Mouse (Mus musculus) liver, embryonic 12.5 days (tissue): ENCODE data around the gene Tomt. TPM values are rescaled to one million over a fixed set of nuclear protein-coding genes. Genes with fewer than 3 reads are reported as not detected.
A peak's percentile ranks its signal among the peaks of the same experiment; 100 is the strongest.
"Not testable (repeated sequence)": the region's sequence is repeated elsewhere in the genome, so short reads cannot be mapped to it uniquely, and the experiment has no call there.

ENCODE experiments used
- ATAC-seq: fragments of 200-750 bp; cut with Nextera tagmentation; 2 replicates; pipeline ENCODE4 v1.8.0; 2017; ENCODE audit warnings: moderate number of reproducible peaks, mild to moderate bottlenecking, moderate library complexity
- H3K27ac ChIP-seq: fragments of 300-500 bp; sonication (generic); 2 replicates; pipeline ENCODE4 v1.5.1; 2016; ENCODE audit warnings: mild to moderate bottlenecking
- H3K27me3 ChIP-seq: fragments of 300-500 bp; sonication (generic); replicated peaks from 2 replicates; pipeline ENCODE4 v1.6.1; 2016; ENCODE audit warnings: mild to moderate bottlenecking, moderate library complexity
- H3K36me3 ChIP-seq: fragments of 300-500 bp; sonication (generic); 2 replicates; pipeline ENCODE4 v1.6.1; 2016; ENCODE audit warnings: mild to moderate bottlenecking, moderate library complexity
- H3K4me1 ChIP-seq: fragments of 300-500 bp; sonication (generic); 2 replicates; pipeline ENCODE4 v1.6.1; 2016
- H3K4me2 ChIP-seq: fragments of 300-500 bp; sonication (generic); 2 replicates; pipeline ENCODE4 v1.6.1; 2016; ENCODE audit warnings: mild to moderate bottlenecking, moderate library complexity
- H3K4me3 ChIP-seq: fragments of 300-500 bp; sonication (generic); 2 replicates; pipeline ENCODE4 v1.5.1; 2016; ENCODE audit warnings: mild to moderate bottlenecking, moderate library complexity
- H3K9ac ChIP-seq: fragments of 300-500 bp; sonication (generic); 2 replicates; pipeline ENCODE4 v1.6.1; 2016; ENCODE audit warnings: mild to moderate bottlenecking, moderate library complexity
- H3K9me3 ChIP-seq: fragments of 300-500 bp; sonication (generic); replicated peaks from 2 replicates; pipeline ENCODE4 v1.6.1; 2016; ENCODE audit warnings: mild to moderate bottlenecking, moderate library complexity
- WGBS: fragments of 180-500 bp; shearing (Covaris S2); methylation state at CpG from one replicate; pipeline ENCODE4 v1.1.7; 2016; ENCODE audit not compliant: insufficient replicate concordance; 5-methylcytosine and 5-hydroxymethylcytosine counted together
- polyA plus RNA-seq: library from polyadenylated mRNA; unstranded; fragments of >200 nt; fragmentation: Nextera tagmentation; extraction: Ambion mirVana; gene quantifications from 2 replicates; pipeline ENCODE4 v1.2.1, GENCODE M21; 2016

Gene Tomt
- polyA plus RNA-seq, 1 experiment from 2014 or later, result 0.30 TPM

DNA sequence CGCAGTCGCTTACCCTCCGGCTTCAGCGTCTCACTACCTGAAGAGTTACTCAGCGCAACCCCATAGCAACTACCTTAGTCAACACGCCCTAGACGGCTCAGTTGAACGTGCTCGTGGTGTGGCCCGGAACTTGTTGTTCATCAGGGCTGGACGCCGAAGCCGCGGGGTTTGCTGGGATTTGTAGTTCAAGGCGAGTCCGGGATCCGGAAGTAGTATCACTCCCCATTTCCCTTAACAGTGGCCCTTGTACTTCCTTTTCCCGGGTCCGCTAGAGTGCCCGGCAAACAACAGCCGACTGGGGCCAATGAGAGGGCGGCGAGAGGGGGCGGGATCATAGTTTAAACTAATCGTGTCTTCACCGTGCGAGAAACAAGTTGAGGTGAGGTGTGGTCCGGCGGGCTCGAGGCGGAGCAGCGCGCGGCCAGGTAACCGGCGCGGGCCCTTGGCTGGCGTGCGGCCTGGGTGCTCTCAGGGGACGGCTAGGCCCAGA, 27.6 kb upstream of the Tomt start, which contains the start of the genes Lrrc51 and Numa1:
Gene Lrrc51, minus strand, starts transcription at position 145 of the 490 bp plus-strand sequence.
Gene Numa1, plus strand, starts transcription at position 361 of the 490 bp plus-strand sequence.
- ATAC-seq, result peak; percentile 98
- Histone ChIP-seq H3K36me3 (peaks cover 22% of the 10 kb centered on the region), H3K9me3 (no peaks in the 10 kb centered on the region), H3K4me3 (peak within 1 kb of the TSS; percentile 82), H3K4me2 (peak within 1 kb of the TSS; percentile 83), H3K27ac (peak within 1 kb of the TSS; percentile 93), H3K9ac (peak within 1 kb of the TSS; percentile 90), H3K27me3 (no peaks in the 10 kb centered on the region), H3K4me1 (peaks cover 50% of the 10 kb centered on the region)
- WGBS, result under 1% methylated on average over 40 of the region's 40 CpGs

- peaks cover 50% of the 10 kb centered on the region for H3K4me1 ChIP-seq
- peak; percentile 40 for ATAC-seq
Measured at GRCm38 (mm10) chr7:101933300-101933699, 27.1 kb upstream of the Tomt start.

GRCm38 (mm10) chr7:101932551-101932950, 26.4 kb upstream of the Tomt start:
- ATAC-seq, result no peak
- peak overlapping the region; percentile 83 for H3K4me2 ChIP-seq
- 77% methylated on average over 1 of the region's 1 CpGs for WGBS
- H3K9me3 ChIP-seq, result no peaks in the 10 kb centered on the region
- peak overlapping the region; percentile 82 for H3K4me3 ChIP-seq
- H3K36me3 ChIP-seq, result peaks cover 14% of the 10 kb centered on the region
- no peak overlapping the region; the same call in 1 of the 2 replicates for H3K27ac ChIP-seq
- H3K4me1 ChIP-seq, result peaks cover 46% of the 10 kb centered on the region
- H3K9ac ChIP-seq, result peak overlapping the region; percentile 76
- no peaks in the 10 kb centered on the region for H3K27me3 ChIP-seq

More at GRCm38 (mm10) chr7:101933300-101933699, 27.1 kb upstream of the Tomt start:
- Histone ChIP-seq H3K4me3 (peak overlapping the region; percentile 82), H3K27me3 (no peaks in the 10 kb centered on the region), H3K36me3 (peaks cover 17% of the 10 kb centered on the region), H3K27ac (peak overlapping the region; percentile 93), H3K4me2 (peak overlapping the region; percentile 83), H3K9ac (peak overlapping the region; percentile 76), H3K9me3 (no peaks in the 10 kb centered on the region)
- WGBS, result 4% methylated on average over 15 of the region's 15 CpGs

- H3K9me3 ChIP-seq, result no peaks in the 10 kb centered on the region
- no peaks in the 10 kb centered on the region for H3K27me3 ChIP-seq
- H3K27ac ChIP-seq, result no peak overlapping the region
- no peak overlapping the region for H3K9ac ChIP-seq
- H3K36me3 ChIP-seq, result no peaks in the 10 kb centered on the region
- H3K4me2 ChIP-seq, result no peak overlapping the region
- 86% methylated on average over 3 of the region's 3 CpGs for WGBS
- no peak for ATAC-seq
- H3K4me1 ChIP-seq, result peaks cover 16% of the 10 kb centered on the region
- H3K4me3 ChIP-seq, result no peak overlapping the region
Measured at GRCm38 (mm10) chr7:101928093-101928492, 21.9 kb upstream of the Tomt start.

DNA sequence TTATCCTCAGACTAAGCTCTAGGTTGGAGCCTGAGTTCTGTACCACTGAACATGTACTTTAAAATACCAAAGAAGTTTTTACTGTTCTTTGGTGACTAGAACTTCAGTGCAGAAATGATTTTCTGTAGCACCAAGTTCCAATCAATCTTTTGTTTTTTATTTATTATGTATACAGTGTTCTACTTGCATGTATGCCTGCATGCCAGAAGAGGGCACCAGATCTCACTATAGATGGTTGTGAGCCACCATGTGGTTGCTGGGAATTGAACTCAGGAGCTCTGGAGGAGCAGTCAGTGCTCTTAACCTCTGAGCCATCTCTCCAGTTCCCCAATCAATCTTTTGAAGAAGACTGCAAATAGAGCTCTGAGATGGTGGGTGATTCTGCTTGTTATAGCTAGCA, 19.7 kb upstream of the Tomt start:
- not testable (repeated sequence) for H3K9me3 ChIP-seq, H3K4me3 ChIP-seq, H3K36me3 ChIP-seq, H3K4me1 ChIP-seq, H3K9ac ChIP-seq, H3K27me3 ChIP-seq, ATAC-seq, H3K27ac ChIP-seq, H3K4me2 ChIP-seq

DNA sequence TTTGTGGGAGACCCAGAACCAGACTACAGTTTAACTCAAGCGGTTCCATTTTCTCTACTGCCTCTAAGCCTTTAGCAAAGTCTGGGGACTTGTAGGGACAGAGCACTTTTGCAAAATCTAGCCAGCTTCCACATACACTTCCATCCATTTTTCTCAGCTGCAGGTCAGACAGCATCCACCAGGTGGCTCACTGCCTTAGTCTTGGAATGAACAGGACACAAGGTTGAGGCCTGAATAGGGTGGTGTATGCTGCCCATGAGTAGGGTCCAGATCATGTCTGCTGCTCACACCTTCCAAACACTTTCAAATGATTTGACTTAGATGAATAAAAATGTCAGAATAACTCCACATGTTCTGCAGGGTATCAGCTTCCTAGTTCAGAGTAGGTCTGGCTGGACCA, 11.9 kb upstream of the Tomt start:
- WGBS, result 10% methylated on average over 1 of the region's 1 CpGs
- peak; percentile 57 for ATAC-seq
- Histone ChIP-seq H3K27me3 (no peaks in the 10 kb centered on the region), H3K4me3 (no peak overlapping the region), H3K36me3 (peaks cover 20% of the 10 kb centered on the region), H3K9ac (no peak overlapping the region), H3K9me3 (no peaks in the 10 kb centered on the region), H3K4me1 (no peaks in the 10 kb centered on the region), H3K27ac (no peak overlapping the region), H3K4me2 (no peak overlapping the region)

DNA sequence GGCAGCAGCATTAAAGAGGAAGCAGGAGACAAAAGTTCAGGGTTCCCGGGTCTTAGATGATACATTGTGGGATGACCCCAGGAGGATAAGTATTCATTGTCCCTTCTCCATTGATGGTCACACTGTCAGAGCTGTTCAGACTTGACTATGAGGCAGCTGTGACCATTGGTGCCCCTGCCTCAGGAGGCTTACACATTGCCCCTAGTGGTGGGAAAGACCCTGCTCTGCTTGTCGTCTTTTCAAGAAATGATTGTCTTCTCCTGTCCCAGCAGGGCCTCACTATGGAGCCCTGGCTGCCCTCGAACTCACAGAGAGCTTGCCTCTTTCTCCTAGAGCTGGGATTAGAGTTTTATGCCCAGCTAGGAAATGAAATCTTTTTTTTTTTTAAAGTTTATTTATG, 5.8 kb upstream of the Tomt start:
- Histone ChIP-seq H3K4me2 (no peak overlapping the region), H3K4me3 (no peak overlapping the region), H3K27me3 (no peaks in the 10 kb centered on the region), H3K36me3 (peaks cover 63% of the 10 kb centered on the region), H3K4me1 (peaks cover 21% of the 10 kb centered on the region), H3K9ac (no peak overlapping the region), H3K27ac (no peak overlapping the region), H3K9me3 (no peaks in the 10 kb centered on the region)
- no peak for ATAC-seq
- WGBS, result 63% methylated on average over 3 of the region's 3 CpGs

GRCm38 (mm10) chr7:101910138-101910537, 4.0 kb upstream of the Tomt start:
- H3K4me2 ChIP-seq, result no peak overlapping the region
- WGBS, result 80% methylated on average over 4 of the region's 4 CpGs
- peaks cover 31% of the 10 kb centered on the region for H3K4me1 ChIP-seq
- H3K9ac ChIP-seq, result no peak overlapping the region; the same call in 1 of the 2 replicates
- no peak overlapping the region for H3K4me3 ChIP-seq
- H3K27ac ChIP-seq, result no peak overlapping the region
- H3K9me3 ChIP-seq, result no peaks in the 10 kb centered on the region
- no peak for ATAC-seq
- H3K36me3 ChIP-seq, result peaks cover 59% of the 10 kb centered on the region
- H3K27me3 ChIP-seq, result no peaks in the 10 kb centered on the region

DNA sequence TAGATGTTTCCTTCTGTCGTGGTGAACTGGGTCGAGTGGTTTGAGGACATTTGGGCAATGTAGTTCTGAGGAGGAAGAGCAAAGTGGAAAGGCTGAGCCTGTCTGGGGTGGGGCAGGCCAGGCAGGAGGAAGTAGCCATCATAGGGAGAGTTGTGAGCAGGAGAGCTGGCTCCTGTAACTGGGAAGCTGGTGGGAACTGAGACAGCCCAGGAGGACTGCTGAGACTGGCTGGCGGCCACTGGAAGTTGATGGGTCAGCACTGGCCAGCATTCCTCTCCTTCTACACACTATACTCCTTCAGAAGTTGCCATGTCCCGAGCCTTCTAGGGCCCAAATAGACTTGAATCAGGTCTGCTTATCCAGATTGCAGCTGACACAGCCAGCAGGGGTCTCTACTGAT, 2.2 kb upstream of the Tomt start:
- H3K4me2 ChIP-seq, result peak overlapping the region; percentile 30
- H3K27me3 ChIP-seq, result no peaks in the 10 kb centered on the region
- H3K4me3 ChIP-seq, result no peak overlapping the region
- ATAC-seq, result no peak
- peaks cover 36% of the 10 kb centered on the region for H3K4me1 ChIP-seq
- H3K27ac ChIP-seq, result 0 out of 2 replicates have a peak overlapping the region, but pooled peaks have one; percentile 33
- peak overlapping the region; percentile 40; the same call in 1 of the 2 replicates for H3K9ac ChIP-seq
- 46% methylated on average over 4 of the region's 4 CpGs for WGBS
- peaks cover 45% of the 10 kb centered on the region for H3K36me3 ChIP-seq
- H3K9me3 ChIP-seq, result no peaks in the 10 kb centered on the region

GRCm38 (mm10) chr7:101906696-101907095, 537 bp upstream of the Tomt start:
- ATAC-seq, result no peak
- H3K27ac ChIP-seq, result peak overlapping the region; percentile 93
- peak overlapping the region; percentile 90 for H3K9ac ChIP-seq
- H3K36me3 ChIP-seq, result peaks cover 41% of the 10 kb centered on the region
- H3K4me3 ChIP-seq, result peak overlapping the region; percentile 84
- peaks cover 36% of the 10 kb centered on the region for H3K4me1 ChIP-seq
- H3K27me3 ChIP-seq, result no peaks in the 10 kb centered on the region
- WGBS, result 51% methylated on average over 8 of the region's 8 CpGs
- H3K9me3 ChIP-seq, result no peaks in the 10 kb centered on the region
- peak overlapping the region; percentile 79 for H3K4me2 ChIP-seq

DNA sequence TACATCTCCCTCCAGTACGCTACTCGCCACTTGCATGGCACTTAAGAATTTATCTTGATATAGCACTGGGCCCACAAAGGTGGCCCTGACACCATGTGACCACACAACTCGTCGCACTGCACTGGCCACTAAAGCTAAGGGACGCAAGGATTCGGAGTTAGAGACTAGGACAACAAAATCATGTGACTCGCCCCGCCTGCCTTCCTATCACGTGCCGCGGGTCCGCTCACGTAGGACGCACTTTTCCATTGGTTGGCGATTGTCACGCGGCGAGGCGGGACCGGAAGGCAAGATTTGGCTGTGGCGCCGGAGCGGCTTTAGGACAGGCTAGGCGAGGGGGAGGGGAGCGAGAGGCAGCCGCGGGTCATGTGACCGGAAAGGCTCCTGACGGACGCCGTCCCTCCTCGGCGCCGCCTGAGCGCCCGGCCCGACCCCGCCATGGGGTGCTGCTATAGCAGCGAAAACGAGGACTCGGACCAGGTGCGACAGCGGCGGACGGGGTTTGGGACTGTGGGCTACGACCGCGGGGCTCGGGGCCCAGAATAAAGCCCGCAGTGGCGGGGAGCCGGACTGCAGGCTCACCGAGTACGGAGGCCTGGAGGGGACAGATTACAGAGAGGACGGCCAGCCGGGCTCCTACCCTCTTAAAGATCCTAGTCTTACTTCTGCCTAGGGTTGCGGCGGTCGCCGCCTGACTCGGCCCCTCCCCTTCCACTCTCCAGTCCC, 435 bp downstream of the Tomt start, which contains the start of gene Lamtor1:
Gene Lamtor1, plus strand, starts transcription at position 344 of the 726 bp plus-strand sequence.
- peak within 1 kb of the TSS; percentile 79 for H3K4me2 ChIP-seq
- WGBS, result under 1% methylated on average over 61 of the region's 61 CpGs
- ATAC-seq, result peak; percentile 95
- peak within 1 kb of the TSS; percentile 84 for H3K4me3 ChIP-seq
- H3K27me3 ChIP-seq, result no peaks in the 10 kb centered on the region
- peak within 1 kb of the TSS; percentile 90 for H3K9ac ChIP-seq
- peaks cover 39% of the 10 kb centered on the region for H3K36me3 ChIP-seq
- peaks cover 36% of the 10 kb centered on the region for H3K4me1 ChIP-seq
- peak within 1 kb of the TSS; percentile 93 for H3K27ac ChIP-seq
- H3K9me3 ChIP-seq, result no peaks in the 10 kb centered on the region

DNA sequence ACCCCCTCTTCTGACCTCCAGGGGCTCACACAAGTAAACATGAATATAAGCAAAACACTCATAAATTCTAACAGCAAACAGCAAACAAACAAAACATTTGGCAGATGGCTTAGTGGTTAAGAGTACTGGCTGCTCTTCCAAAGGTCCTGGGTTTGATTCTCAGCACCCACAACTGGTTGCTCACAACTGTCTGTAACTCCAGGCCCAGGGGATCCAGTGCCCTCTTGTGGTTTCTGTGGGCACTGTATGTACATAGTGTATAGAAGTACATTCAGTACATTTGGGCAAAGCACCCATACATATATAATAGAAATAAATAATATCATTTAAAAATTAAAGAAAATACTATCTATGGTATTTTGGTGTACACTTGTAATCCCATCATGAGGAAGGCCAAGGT, 3.3 kb downstream of the Tomt start:
- Histone ChIP-seq H3K4me2 (no peak overlapping the region), H3K27ac (no peak overlapping the region), H3K27me3 (no peaks in the 10 kb centered on the region), H3K4me3 (no peak overlapping the region), H3K9me3 (no peaks in the 10 kb centered on the region), H3K9ac (no peak overlapping the region), H3K4me1 (peaks cover 24% of the 10 kb centered on the region), H3K36me3 (peaks cover 48% of the 10 kb centered on the region)
- ATAC-seq, result no peak
